Mouse (Mus musculus) G1E (cell line): Measurements from ENCODE around the gene C1rl.

Source experiments
- CTCF ChIP-seq: IDR thresholded peaks from 2 replicates; pipeline ENCODE4 v1.5.1; 2012; ENCODE audit warnings: low read depth, low read length, inconsistent platforms, mixed read lengths
- GATA1 ChIP-seq: IDR thresholded peaks from 2 replicates; pipeline ENCODE4 v1.6.1; 2012; ENCODE audit warnings: borderline replicate concordance, low read length, inconsistent platforms, mixed read lengths
- TAL1 ChIP-seq: conservative IDR thresholded peaks from 2 replicates; pipeline ENCODE4 v1.6.1; 2012; ENCODE audit warnings: low read depth, low read length, inconsistent platforms, mixed read lengths

GRCm38 (mm10) chr6:124487509-124487908 is 5.4 kb upstream of the C1rl start:
- TF ChIP-seq CTCF (no peak), GATA1 (no peak), TAL1 (no peak)
